Mouse (Mus musculus) E14TG2a.4 (cell line): ENCODE measurements at regions not wholly inside any gene's neighbourhood (a gene's known extent, or its start where the extent isn't known, plus 50 kb on each side); places are given as distances from the start of the nearest gene placed in this dataset.

Experiments
- H3K27me3 ChIP-seq: 2 replicates; pipeline ENCODE4 v1.6.1; 2014; ENCODE audit warnings: low read length, control low read depth; ENCODE audit not compliant: insufficient read depth
- H3K36me3 ChIP-seq: 2 replicates; pipeline ENCODE4 v1.6.1; 2014; ENCODE audit warnings: low read length, control low read depth; ENCODE audit not compliant: insufficient read depth
- H3K4me1 ChIP-seq: replicated peaks from 2 replicates; pipeline ENCODE4 v1.6.1; 2014; ENCODE audit warnings: low read depth, low read length, control low read depth
- H3K4me3 ChIP-seq: replicated peaks from 2 replicates; pipeline ENCODE4 v1.5.1; 2014; ENCODE audit warnings: mild to moderate bottlenecking, low read length
- H3K9me3 ChIP-seq: 2 replicates; pipeline ENCODE4 v1.6.1; 2014; ENCODE audit warnings: low read length, control low read depth
- CTCF ChIP-seq: conservative IDR thresholded peaks from 2 replicates; pipeline ENCODE4 v1.5.1; 2014; ENCODE audit warnings: low read length
- NANOG ChIP-seq: IDR thresholded peaks from 2 replicates; pipeline ENCODE4 v1.6.1; 2014; ENCODE audit warnings: borderline replicate concordance, low read length, mixed read lengths
- POU5F1 ChIP-seq: IDR thresholded peaks from 2 replicates; pipeline ENCODE4 v1.6.1; 2014; ENCODE audit warnings: low read length, borderline replicate concordance

DNA sequence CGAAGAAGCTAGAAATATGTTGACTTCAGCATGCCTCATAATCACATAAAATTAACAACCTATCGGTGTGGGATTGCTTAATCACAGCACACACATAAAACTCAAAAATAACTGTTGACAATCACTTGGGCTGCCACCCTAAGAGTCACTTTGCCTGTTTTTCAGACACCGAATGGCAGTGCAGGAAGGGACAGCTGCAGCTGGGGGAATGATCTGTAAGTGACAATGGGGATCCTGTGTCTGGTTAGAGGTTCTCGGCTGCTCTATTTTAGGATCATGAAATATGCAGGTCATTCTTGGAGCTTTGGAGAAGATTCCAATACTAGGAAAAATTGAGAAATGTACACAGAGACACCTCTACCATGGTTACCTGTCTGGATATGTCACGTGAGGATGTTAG is 54.4 kb upstream of the Tcf12 start:
- Histone ChIP-seq H3K4me3 (no peak overlapping the region), H3K4me1 (peaks cover 20% of the 10 kb centered on the region), H3K36me3 (no peaks in the 10 kb centered on the region), H3K27me3 (no peaks in the 10 kb centered on the region), H3K9me3 (peaks cover 1% of the 10 kb centered on the region)
- TF ChIP-seq NANOG, result no peak
- no peak for TF ChIP-seq CTCF
- TF ChIP-seq POU5F1, result no peak

GRCm38 (mm10) chr9:72166611-72167010 is 54.9 kb upstream of the Tcf12 start:
- Histone ChIP-seq H3K27me3 (no peaks in the 10 kb centered on the region), H3K4me1 (peaks cover 20% of the 10 kb centered on the region), H3K4me3 (no peak overlapping the region), H3K36me3 (no peaks in the 10 kb centered on the region), H3K9me3 (no peaks in the 10 kb centered on the region)
- TF ChIP-seq CTCF (no peak), NANOG (no peak), POU5F1 (no peak)

GRCm38 (mm10) chr9:72169231-72169630 is 57.6 kb upstream of the Tcf12 start:
- no peaks in the 10 kb centered on the region for H3K9me3 ChIP-seq
- no peaks in the 10 kb centered on the region for H3K27me3 ChIP-seq
- H3K4me1 ChIP-seq, result peaks cover 20% of the 10 kb centered on the region
- no peaks in the 10 kb centered on the region for H3K36me3 ChIP-seq
- TF ChIP-seq NANOG, result no peak
- no peak for TF ChIP-seq CTCF
- TF ChIP-seq POU5F1, result no peak
- peak overlapping the region; percentile 37; the same call in 1 of the 2 replicates for H3K4me3 ChIP-seq

DNA sequence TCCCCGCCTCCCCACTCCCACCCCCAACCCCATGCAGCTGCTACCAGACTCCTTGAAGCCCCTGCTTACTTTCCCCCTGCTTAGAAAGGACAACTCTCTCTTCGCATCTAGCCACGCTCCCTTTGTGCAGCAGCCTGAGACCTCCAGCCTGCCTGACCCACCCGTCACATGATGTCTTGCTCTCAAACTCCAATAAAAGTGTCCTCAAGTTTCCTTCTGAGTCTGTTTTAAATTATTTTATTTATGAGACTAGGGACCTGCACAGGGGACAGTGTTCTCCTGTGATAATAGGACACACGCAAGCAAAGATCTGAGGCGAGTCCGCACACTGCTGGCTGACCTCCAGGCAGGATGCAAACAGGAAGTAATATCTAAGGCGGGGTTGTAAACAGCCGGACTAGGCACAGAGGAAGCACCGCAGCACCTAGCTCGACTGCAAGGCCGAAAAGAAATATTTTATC is 58.1 kb upstream of the Tcf12 start:
- Histone ChIP-seq H3K9me3 (0 out of 2 replicates have a peak, but pooled peaks cover under 1% of the 10 kb centered on the region), H3K4me1 (peaks cover 20% of the 10 kb centered on the region), H3K27me3 (no peaks in the 10 kb centered on the region), H3K4me3 (peak overlapping the region; percentile 56), H3K36me3 (no peaks in the 10 kb centered on the region)
- TF ChIP-seq CTCF (no peak), NANOG (no peak), POU5F1 (no peak)

GRCm38 (mm10) chr9:72170235-72170634 is 58.6 kb upstream of the Tcf12 start:
- Histone ChIP-seq H3K4me3 (peak overlapping the region; percentile 56), H3K36me3 (no peaks in the 10 kb centered on the region), H3K27me3 (no peaks in the 10 kb centered on the region), H3K4me1 (peaks cover 20% of the 10 kb centered on the region), H3K9me3 (peaks cover 5% of the 10 kb centered on the region; the same call in 1 of the 2 replicates)
- TF ChIP-seq POU5F1, result no peak
- no peak for TF ChIP-seq CTCF
- TF ChIP-seq NANOG, result no peak

DNA sequence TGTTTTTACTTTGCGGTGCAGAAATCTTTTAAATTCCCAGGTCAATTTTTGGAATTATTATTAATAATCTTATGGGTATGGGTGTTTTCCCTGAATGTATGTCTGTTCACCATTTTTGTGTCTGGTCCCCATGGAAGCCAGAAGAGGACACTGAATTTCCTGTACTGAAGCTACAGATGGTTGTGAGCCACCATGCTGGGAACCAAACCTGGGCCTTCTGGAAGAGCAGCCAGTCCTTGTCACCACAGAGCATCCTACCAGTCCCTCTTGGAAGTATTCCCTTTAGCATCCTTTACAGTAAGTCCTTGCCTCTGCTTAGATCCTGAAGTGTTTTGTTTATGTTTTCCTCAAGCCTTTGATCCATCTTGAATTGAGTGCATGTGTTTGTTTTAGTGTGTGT is 60.7 kb upstream of the Tcf12 start:
- peaks cover 20% of the 10 kb centered on the region for H3K4me1 ChIP-seq
- H3K9me3 ChIP-seq, result peaks cover 6% of the 10 kb centered on the region; the same call in 1 of the 2 replicates
- no peaks in the 10 kb centered on the region for H3K36me3 ChIP-seq
- no peak for TF ChIP-seq NANOG
- TF ChIP-seq POU5F1, result no peak
- no peak for TF ChIP-seq CTCF
- H3K27me3 ChIP-seq, result no peaks in the 10 kb centered on the region
- H3K4me3 ChIP-seq, result no peak overlapping the region

- H3K36me3 ChIP-seq, result no peaks in the 10 kb centered on the region
- H3K27me3 ChIP-seq, result peaks cover 5% of the 10 kb centered on the region; the same call in 1 of the 2 replicates
- no peak overlapping the region for H3K4me3 ChIP-seq
- no peak for TF ChIP-seq POU5F1
- peaks cover 17% of the 10 kb centered on the region for H3K4me1 ChIP-seq
- no peaks in the 10 kb centered on the region for H3K9me3 ChIP-seq
Measured at GRCm38 (mm10) chr9:72180972-72181371, 69.3 kb upstream of the Tcf12 start.

DNA sequence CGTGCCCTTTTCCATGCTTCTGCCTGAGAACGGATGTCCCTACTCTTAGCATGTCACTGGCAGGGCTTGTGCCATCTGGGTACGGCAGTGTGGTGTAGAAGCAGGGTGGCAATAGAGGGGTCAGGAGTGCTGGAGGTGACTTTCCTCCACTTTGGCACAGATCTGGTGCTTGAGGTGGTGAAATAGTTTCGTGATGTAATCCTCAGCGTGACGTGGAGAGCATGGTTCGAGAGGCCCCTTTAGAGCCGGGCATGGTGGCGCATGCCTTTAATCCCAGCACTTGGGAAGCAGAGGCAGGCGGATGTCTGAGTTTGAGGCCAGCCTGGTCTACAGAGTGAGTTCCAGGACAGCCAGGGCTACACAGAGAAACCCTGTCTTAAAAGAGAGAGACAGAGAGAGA is 71.7 kb upstream of the Tcf12 start:
- H3K36me3 ChIP-seq, result no peaks in the 10 kb centered on the region
- peaks cover 5% of the 10 kb centered on the region; the same call in 1 of the 2 replicates for H3K27me3 ChIP-seq
- no peaks in the 10 kb centered on the region for H3K9me3 ChIP-seq
- no peak for TF ChIP-seq CTCF
- no peak for TF ChIP-seq POU5F1
- no peak for TF ChIP-seq NANOG
- peaks cover 17% of the 10 kb centered on the region for H3K4me1 ChIP-seq
- H3K4me3 ChIP-seq, result no peak overlapping the region

- no peak overlapping the region for H3K4me3 ChIP-seq
- H3K36me3 ChIP-seq, result no peaks in the 10 kb centered on the region
- peaks cover 5% of the 10 kb centered on the region; the same call in 1 of the 2 replicates for H3K27me3 ChIP-seq
- TF ChIP-seq NANOG (no peak), CTCF (no peak), POU5F1 (no peak)
- H3K9me3 ChIP-seq, result no peaks in the 10 kb centered on the region
- H3K4me1 ChIP-seq, result peaks cover 17% of the 10 kb centered on the region
Measured at GRCm38 (mm10) chr9:72183925-72184324, 72.3 kb upstream of the Tcf12 start.
